Mouse (Mus musculus) heart, postnatal 0 days (tissue): Measurements from ENCODE around the gene Dnajc3.

Experiments used
- CTCF ChIP-seq: IDR thresholded peaks from 2 replicates; pipeline ENCODE4 v1.5.1; 2016; ENCODE audit warnings: antibody characterized with exemption, control low read depth, low read depth
- EP300 ChIP-seq: IDR thresholded peaks from 2 replicates; pipeline ENCODE4 v1.6.1; 2016; ENCODE audit warnings: antibody characterized with exemption, low read depth

GRCm38 (mm10) chr14:118919025-118919424 lies 18.8 kb upstream of the Dnajc3 start:
- TF ChIP-seq CTCF (peak; percentile 53), EP300 (no peak)
